Mouse (Mus musculus): ENCODE results near the gene Lyrm7. TPM values are rescaled to one million over a fixed set of nuclear protein-coding genes. Genes with fewer than 3 reads are reported as not detected.

The Lyrm7 gene
- polyA plus RNA-seq, 1 experiment from 2014 or later = 7.7 TPM

DNA sequence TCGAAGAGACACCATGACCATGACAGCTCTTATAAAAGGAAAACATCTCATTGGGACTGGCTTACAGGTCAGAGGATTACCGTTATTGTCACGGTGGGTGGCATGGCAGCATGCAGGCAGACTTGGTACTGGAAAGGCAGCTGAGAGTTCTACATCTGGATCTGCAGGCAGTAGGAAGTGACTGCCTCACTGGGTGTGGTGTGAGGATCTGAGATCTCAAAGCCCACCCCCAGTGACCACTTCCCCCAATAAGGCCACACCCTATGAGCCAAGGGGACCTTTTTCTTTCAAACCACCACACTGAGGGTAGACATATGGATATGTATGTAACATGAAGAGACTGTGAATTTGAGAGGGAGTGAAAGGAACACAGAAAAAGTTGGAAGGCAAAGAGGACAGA is 66.0 kb downstream of the Lyrm7 start:
- no peak for ATAC-seq (replicated peaks; ENCODE audit: low FRiP score, low read depth)
- WGBS = 87% methylated on average over 3 of the region's 3 CpGs

DNA sequence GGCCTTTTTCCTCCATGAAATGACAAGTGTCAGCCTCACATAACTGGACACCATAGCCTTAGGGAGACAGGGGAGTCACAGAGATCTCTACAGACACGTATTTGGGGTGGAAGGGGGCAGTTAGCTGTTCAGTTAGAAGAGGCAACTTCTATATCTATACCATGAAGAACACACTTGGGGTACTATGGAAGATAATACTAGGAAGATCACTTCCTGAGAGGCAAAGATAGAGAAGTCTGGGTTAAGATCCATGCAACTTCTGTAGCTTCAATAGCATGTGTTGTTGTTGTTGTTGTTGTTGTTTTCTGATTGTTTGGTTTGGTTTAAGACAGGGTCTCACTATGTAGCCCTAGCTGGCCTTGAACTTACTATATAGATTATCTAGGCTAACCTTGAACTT is 67.5 kb downstream of the Lyrm7 start:
- no peak overlapping the region for H3K4me2 ChIP-seq (ENCODE audit: low read length)
- no peak for DNase-seq (ENCODE audit: low spot score)
- H3K36me3 ChIP-seq (ENCODE audit: insufficient read depth, low read length) = no peaks in the 10 kb centered on the region
- no peak for ATAC-seq (replicated peaks; ENCODE audit: low FRiP score, low read depth)
- 71% methylated on average over 1 of the region's 1 CpGs for WGBS
- H3K27me3 ChIP-seq (ENCODE audit: insufficient read depth, low read length) = no peaks in the 10 kb centered on the region
- 0 out of 2 replicates have a peak, but pooled peaks cover 1% of the 10 kb centered on the region for H3K4me1 ChIP-seq (replicated peaks; ENCODE audit: insufficient read depth, low read length)
- no peak overlapping the region for H3K4me3 ChIP-seq (replicated peaks; ENCODE audit: low read depth, low read length)
- no peaks in the 10 kb centered on the region for H3K9me3 ChIP-seq (replicated peaks; ENCODE audit: low read length)
- H3K9ac ChIP-seq (ENCODE audit: low read depth, low read length) = no peak overlapping the region
- TF ChIP-seq CTCF (IDR thresholded peaks at IDR 0.05; ENCODE audit: low read depth) = no peak
- H3K27ac ChIP-seq = no peak overlapping the region

More for the DNA sequence above, 66.0 kb downstream of the Lyrm7 start:
- Histone ChIP-seq H3K4me1 (replicated peaks; ENCODE audit: insufficient read depth, low read length) (no peaks in the 10 kb centered on the region), H3K27ac (no peak overlapping the region), H3K4me3 (replicated peaks; ENCODE audit: low read depth, low read length) (no peak overlapping the region), H3K9ac (ENCODE audit: low read depth, low read length) (no peak overlapping the region), H3K27me3 (ENCODE audit: insufficient read depth, low read length) (no peaks in the 10 kb centered on the region), H3K9me3 (replicated peaks; ENCODE audit: low read length) (no peaks in the 10 kb centered on the region), H3K4me2 (ENCODE audit: low read length) (no peak overlapping the region), H3K36me3 (ENCODE audit: insufficient read depth, low read length) (no peaks in the 10 kb centered on the region)
- no peak for DNase-seq (ENCODE audit: low spot score)
- no peak for TF ChIP-seq CTCF (IDR thresholded peaks at IDR 0.05; ENCODE audit: low read depth)

DNA sequence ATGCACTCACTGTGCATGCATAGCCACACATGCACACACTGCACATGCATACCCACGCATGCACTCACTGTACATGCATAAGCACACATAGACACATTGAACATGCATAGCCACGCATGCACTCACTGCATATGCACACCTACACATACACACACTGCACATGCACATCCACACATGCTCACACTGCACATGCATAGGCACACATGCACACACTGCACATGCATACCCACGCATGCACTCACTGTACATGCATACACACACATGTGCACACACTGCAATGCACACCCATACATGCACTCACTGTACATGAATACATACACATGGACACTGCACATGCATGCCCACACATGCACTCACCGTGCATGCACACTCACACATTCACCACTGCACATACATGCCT is 69.3 kb downstream of the Lyrm7 start:
- H3K4me2 ChIP-seq (ENCODE audit: low read length) = no peak overlapping the region
- no peak for DNase-seq (ENCODE audit: low spot score)
- ATAC-seq (replicated peaks; ENCODE audit: low FRiP score, low read depth) = no peak
- no peaks in the 10 kb centered on the region for H3K27me3 ChIP-seq (ENCODE audit: insufficient read depth, low read length)
- H3K27ac ChIP-seq = no peak overlapping the region
- H3K36me3 ChIP-seq (ENCODE audit: insufficient read depth, low read length) = no peaks in the 10 kb centered on the region
- TF ChIP-seq CTCF (IDR thresholded peaks at IDR 0.05; ENCODE audit: low read depth) = no peak
- H3K9ac ChIP-seq (ENCODE audit: low read depth, low read length) = no peak overlapping the region
- H3K4me1 ChIP-seq (replicated peaks; ENCODE audit: insufficient read depth, low read length) = 0 out of 2 replicates have a peak, but pooled peaks cover 3% of the 10 kb centered on the region
- WGBS = 98% methylated on average over 4 of the region's 4 CpGs
- no peak overlapping the region for H3K4me3 ChIP-seq (replicated peaks; ENCODE audit: low read depth, low read length)
- H3K9me3 ChIP-seq (replicated peaks; ENCODE audit: low read length) = no peaks in the 10 kb centered on the region

DNA sequence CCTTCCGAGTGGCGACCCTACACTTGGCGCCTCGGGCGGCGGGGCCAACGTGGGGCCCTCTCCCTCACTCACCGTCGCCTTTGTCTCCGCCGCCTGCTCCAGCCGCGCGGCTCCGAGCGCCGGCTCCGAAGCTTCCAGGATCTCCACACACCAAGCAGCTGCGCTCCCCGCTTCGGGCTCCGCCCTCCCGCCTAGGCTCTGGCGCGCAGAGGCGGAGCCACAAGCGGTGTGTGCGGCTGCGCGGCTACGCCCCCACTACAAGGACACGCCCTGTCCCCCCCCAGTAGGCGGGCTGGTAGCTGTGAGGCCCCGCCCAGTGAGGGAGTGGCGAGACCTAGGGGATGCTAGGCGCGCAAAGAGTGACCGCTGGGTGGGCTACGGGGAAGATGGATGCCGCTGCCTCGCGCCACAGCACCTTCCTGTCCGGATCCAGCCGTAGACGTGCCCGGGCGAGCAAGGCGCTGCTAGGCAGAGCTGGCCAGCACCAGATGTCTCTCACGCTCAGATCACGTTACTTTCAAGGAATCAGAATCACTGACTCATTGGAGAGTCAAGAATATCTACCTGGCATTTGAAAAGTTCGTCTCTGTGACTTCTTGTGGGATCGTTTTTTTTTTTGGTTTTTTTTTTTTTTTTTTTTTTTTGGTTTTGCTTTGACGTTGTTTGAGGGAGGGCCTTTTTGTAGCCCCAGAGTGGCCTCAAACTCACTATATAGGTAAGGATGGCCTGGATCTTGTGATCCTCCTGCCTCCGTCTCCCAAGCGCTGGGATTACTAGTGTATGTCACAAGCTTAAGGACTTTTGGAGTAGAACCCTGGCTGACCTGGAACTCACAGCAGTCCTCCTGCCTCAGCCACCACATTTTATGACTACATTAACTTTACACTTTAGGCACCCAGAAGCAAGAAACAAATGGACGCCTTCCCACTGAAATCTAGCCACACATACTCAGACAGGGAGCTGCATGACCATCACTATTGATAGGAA is 72.9 kb downstream of the Lyrm7 start, which contains the start of gene Cdc42se2:
TSS of gene Cdc42se2 (minus strand) at position 188 of the 987 bp plus-strand sequence.
- Histone ChIP-seq H3K27ac (peak within 1 kb of the TSS; percentile 98), H3K9ac (ENCODE audit: low read depth, low read length) (peak within 1 kb of the TSS; percentile 90), H3K36me3 (ENCODE audit: insufficient read depth, low read length) (no peaks in the 10 kb centered on the region), H3K9me3 (replicated peaks; ENCODE audit: low read length) (no peaks in the 10 kb centered on the region), H3K4me1 (replicated peaks; ENCODE audit: insufficient read depth, low read length) (0 out of 2 replicates have a peak, but pooled peaks cover 3% of the 10 kb centered on the region), H3K4me2 (ENCODE audit: low read length) (peak within 1 kb of the TSS; percentile 67), H3K4me3 (replicated peaks; ENCODE audit: low read depth, low read length) (peak within 1 kb of the TSS; percentile 93), H3K27me3 (ENCODE audit: insufficient read depth, low read length) (no peaks in the 10 kb centered on the region)
- peak; percentile 97 for DNase-seq (ENCODE audit: low spot score)
- TF ChIP-seq CTCF (IDR thresholded peaks at IDR 0.05; ENCODE audit: low read depth) = peak; percentile 26; the same call in 1 of the 2 replicates
- ATAC-seq (replicated peaks; ENCODE audit: low FRiP score, low read depth) = peak; percentile 99
- WGBS = 4% methylated on average over 52 of the region's 56 CpGs

DNA sequence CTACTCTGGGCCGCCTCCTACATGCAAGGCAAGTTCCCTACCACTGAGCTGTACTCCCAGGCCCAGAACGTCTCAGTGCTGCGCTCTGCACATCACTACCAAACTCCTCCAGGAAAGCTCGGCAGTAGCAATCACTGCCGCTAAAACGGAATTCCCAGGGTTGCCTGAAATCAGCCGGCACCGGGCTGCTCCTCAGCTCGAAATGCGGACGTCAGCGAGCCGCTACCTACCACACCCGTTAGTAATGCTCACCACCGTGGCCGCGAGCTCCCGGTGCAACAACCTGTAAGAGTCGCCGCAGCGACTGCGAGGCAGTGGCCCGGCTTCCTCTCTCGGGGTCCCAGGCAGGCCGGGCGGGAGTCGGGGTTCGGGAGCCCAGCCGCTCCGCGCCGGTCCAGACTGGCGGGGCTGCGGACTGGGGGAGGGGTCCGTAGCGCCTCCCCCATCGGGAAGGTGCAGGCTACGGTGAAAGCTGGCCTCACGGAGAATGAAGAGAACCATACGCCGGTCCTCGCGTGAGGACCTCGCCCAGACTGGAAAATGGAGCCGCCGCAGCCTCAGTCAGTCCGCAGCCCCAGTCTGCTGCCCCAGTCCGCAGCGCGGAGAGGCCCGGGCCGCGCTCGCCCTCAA is 73.7 kb downstream of the Lyrm7 start:
- DNase-seq (ENCODE audit: low spot score) = peak; percentile 80
- TF ChIP-seq CTCF (IDR thresholded peaks at IDR 0.05; ENCODE audit: low read depth) = no peak
- Histone ChIP-seq H3K27me3 (ENCODE audit: insufficient read depth, low read length) (no peaks in the 10 kb centered on the region), H3K9ac (ENCODE audit: low read depth, low read length) (peak overlapping the region; percentile 90), H3K4me2 (ENCODE audit: low read length) (peak overlapping the region; percentile 67), H3K9me3 (replicated peaks; ENCODE audit: low read length) (no peaks in the 10 kb centered on the region), H3K27ac (peak overlapping the region; percentile 98), H3K4me3 (replicated peaks; ENCODE audit: low read depth, low read length) (peak overlapping the region; percentile 93), H3K4me1 (replicated peaks; ENCODE audit: insufficient read depth, low read length) (0 out of 2 replicates have a peak, but pooled peaks cover 3% of the 10 kb centered on the region), H3K36me3 (ENCODE audit: insufficient read depth, low read length) (no peaks in the 10 kb centered on the region)
- peak; percentile 12 for ATAC-seq (replicated peaks; ENCODE audit: low FRiP score, low read depth)
- WGBS = under 1% methylated on average over 53 of the region's 54 CpGs

DNA sequence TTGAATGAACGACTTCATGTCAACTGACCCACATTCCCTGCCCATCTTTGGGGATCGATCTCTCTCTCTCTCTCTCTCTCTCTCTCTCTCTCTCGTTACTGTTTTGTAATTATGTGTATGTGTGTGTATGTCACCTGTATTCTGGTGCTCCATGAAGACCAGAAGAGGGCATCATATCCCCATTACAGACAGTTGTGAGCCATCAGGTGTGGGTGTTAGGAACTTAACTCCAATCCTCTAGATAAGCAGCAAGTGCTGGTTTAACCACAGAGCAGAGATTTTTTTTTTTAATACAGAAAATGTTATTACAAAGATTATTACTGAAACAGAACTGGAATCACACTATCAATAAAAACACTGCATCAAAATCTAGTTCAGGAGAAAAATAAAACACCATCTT is 75.2 kb downstream of the Lyrm7 start:
- no peak for ATAC-seq (replicated peaks; ENCODE audit: low FRiP score, low read depth)
- H3K4me3 ChIP-seq (replicated peaks; ENCODE audit: low read depth, low read length) = no peak overlapping the region
- H3K9me3 ChIP-seq (replicated peaks; ENCODE audit: low read length) = no peaks in the 10 kb centered on the region
- no peak overlapping the region for H3K9ac ChIP-seq (ENCODE audit: low read depth, low read length)
- DNase-seq (ENCODE audit: low spot score) = no peak
- no peaks in the 10 kb centered on the region for H3K36me3 ChIP-seq (ENCODE audit: insufficient read depth, low read length)
- no peak overlapping the region for H3K4me2 ChIP-seq (ENCODE audit: low read length)
- 0 out of 2 replicates have a peak, but pooled peaks cover 3% of the 10 kb centered on the region for H3K4me1 ChIP-seq (replicated peaks; ENCODE audit: insufficient read depth, low read length)
- H3K27ac ChIP-seq = no peak overlapping the region
- H3K27me3 ChIP-seq (ENCODE audit: insufficient read depth, low read length) = no peaks in the 10 kb centered on the region
- WGBS = 91% methylated on average over 3 of the region's 3 CpGs
- peak; percentile 15; the same call in 1 of the 2 replicates for TF ChIP-seq CTCF (IDR thresholded peaks at IDR 0.05; ENCODE audit: low read depth)
